8 mouse cellular contexts compared by ENCODE assay signal in genomic region chr17:35861198-35861857, GRCm38 (mm10). TPM values are rescaled to one million over a fixed set of nuclear protein-coding genes. Genes with fewer than 3 reads are reported as not detected.
DNase-seq lines count a peak whose midpoint lies in the region; ATAC-seq and TF ChIP-seq lines count a peak whose summit lies in the region.

TSS of gene Nrm (plus strand) at chr17:35861318.

- no peaks in the 10 kb centered on the region for H3K27me3 ChIP-seq in embryonic facial prominence, embryonic 12.5 days
- no peaks in the 10 kb centered on the region for H3K27me3 ChIP-seq in kidney, adult 2 months (replicated peaks; ENCODE audit: control insufficient read depth, insufficient read depth, low read length)

- peaks cover 18% of the 10 kb centered on the region for H3K36me3 ChIP-seq in embryonic facial prominence, embryonic 12.5 days
- H3K36me3 ChIP-seq in kidney, adult 2 months (ENCODE audit: control insufficient read depth, insufficient read depth, low read length) = no peaks in the 10 kb centered on the region

- peak; percentile 51 for TF ChIP-seq CTCF in kidney, adult 2 months (conservative IDR thresholded peaks at IDR 0.05; ENCODE audit: insufficient read depth, insufficient read length, low read depth, low read length)

- peaks cover 17% of the 10 kb centered on the region; the same call in 1 of the 2 replicates for H3K4me1 ChIP-seq in embryonic facial prominence, embryonic 12.5 days
- no peaks in the 10 kb centered on the region; the same call in 1 of the 2 replicates for H3K4me1 ChIP-seq in kidney, adult 2 months (ENCODE audit: control insufficient read depth, insufficient read depth, low read length)

- H3K4me3 ChIP-seq in embryonic facial prominence, embryonic 12.5 days = peak within 1 kb of the TSS; percentile 58
- peak within 1 kb of the TSS; percentile 66 for H3K4me3 ChIP-seq in kidney, adult 2 months (ENCODE audit: insufficient read depth, low read depth, low read length)

- peak within 1 kb of the TSS; percentile 53 for H3K9ac ChIP-seq in embryonic facial prominence, embryonic 12.5 days

- peak within 1 kb of the TSS; percentile 89 for H3K27ac ChIP-seq in embryonic facial prominence, embryonic 12.5 days
- H3K27ac ChIP-seq in kidney, adult 2 months (ENCODE audit: insufficient read depth, low read depth, low read length) = peak within 1 kb of the TSS; percentile 33; the same call in 1 of the 2 replicates

- under 1% methylated on average over 47 of the region's 47 CpGs for WGBS in embryonic facial prominence, embryonic 12.5 days
- WGBS in kidney, adult 2 months = under 1% methylated on average over 47 of the region's 47 CpGs

- H3K4me2 ChIP-seq in embryonic facial prominence, embryonic 12.5 days (replicated peaks) = peak within 1 kb of the TSS; percentile 66

- DNase-seq in 3T3-L1 (ENCODE audit: low read depth, low spot score) = peak; percentile 95
- DNase-seq in adrenal gland, postnatal 25 days = peak; percentile 89
- DNase-seq in heart, adult 18-20 months = peak; percentile 95 to 97
- peak; percentile 93 for DNase-seq in kidney, adult 2 months
- DNase-seq in liver = peak; percentile 89
- DNase-seq in monocyte, adult 2 months (ENCODE audit: low read depth in 1 of 2, low spot score in 2 of 2) = peak; percentile 65 to 83
- DNase-seq in spleen, postnatal 36 days (ENCODE audit: low spot score in 2 of 2) = peak; percentile 86 to 87

- peak; percentile 89 for ATAC-seq in embryonic facial prominence, embryonic 12.5 days (ENCODE audit: insufficient number of reproducible peaks, insufficient read depth, low FRiP score, low TSS enrichment)

- no peaks in the 10 kb centered on the region for H3K9me3 ChIP-seq in embryonic facial prominence, embryonic 12.5 days

- no peak for TF ChIP-seq POLR2A in kidney, adult 2 months (IDR thresholded peaks at IDR 0.05; ENCODE audit: low read depth, low read length)

RNA-seq across cellular contexts. Expression of gene Nrm, which starts in this region (rescaled TPM):
- 8.7 and 9.8 TPM in 2 replicates for total RNA-seq in adrenal gland, postnatal 25 days (2021)
- polyA plus RNA-seq in embryonic facial prominence, embryonic 12.5 days (2016; fragmentation: Nextera tagmentation; extraction: Ambion mirVana) = 39.9 and 43.9 TPM in 2 replicates
- 1 to 10 TPM; 1.8 to 2.5 TPM for total RNA-seq in heart, adult 18-20 months (2021)
- 4.0 and 6.3 TPM in 2 replicates for polyA plus RNA-seq in kidney, adult 2 months (2012; rRNA removed)

Comparison
In these comparisons a context has a peak if more than half of its experiments do, and no peak if none do; other contexts are left out.
1. Peak in every context shown above with its lines: DNase-seq, ATAC-seq, H3K4me3 ChIP-seq and H3K27ac ChIP-seq.